Mouse (Mus musculus): ENCODE data around the gene Ankrd42. TPM values are rescaled to one million over a fixed set of nuclear protein-coding genes. Genes with fewer than 3 reads are reported as not detected.

Gene Ankrd42
- total RNA-seq (2012; rRNA removed) (0.38 and 0.68 TPM in 2 replicates), total RNA-seq (2014; rRNA removed) (0.22 and 0.26 TPM in 2 replicates), polyA plus RNA-seq (2012; ENCODE audit: insufficient read length, low read depth) (0.14 and 0.26 TPM in 2 replicates)

DNA sequence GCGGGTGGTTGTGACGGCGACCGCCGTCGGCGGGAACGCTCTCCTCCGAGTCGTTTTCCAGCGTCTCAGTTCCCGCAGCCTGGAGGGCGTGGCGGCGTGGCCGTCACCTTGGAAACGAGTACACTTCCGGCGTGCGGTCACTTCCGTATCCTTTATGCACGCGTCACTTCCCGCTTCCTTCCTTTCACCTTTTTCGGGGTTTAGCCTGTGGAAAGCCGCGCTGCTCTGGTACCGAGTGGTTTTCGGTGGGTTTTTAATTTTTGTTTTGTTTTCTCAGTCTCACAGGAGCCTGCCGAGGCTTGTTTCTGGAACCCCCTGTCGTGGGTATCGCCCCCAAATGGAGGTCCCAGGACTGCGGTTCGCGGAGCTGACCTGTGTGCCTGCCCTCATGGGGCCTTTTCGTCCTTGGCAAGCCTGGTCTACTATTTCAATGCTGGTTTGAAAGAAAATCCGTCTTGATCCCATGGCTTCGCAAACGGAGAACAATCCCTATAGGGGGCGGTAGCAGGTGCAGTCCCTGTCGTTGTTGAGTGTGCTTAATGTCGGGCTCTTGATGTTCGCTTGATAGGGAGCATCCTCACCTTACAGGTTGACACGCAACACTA, at the start of gene Ankrd42:
Gene Ankrd42, minus strand, starts transcription at position 122 of the 605 bp plus-strand sequence.
- dilution Hi-C loops (cut with MboI; ENCODE audit: extremely low pct_ligation_motif_present, extremely low pct_unique_long_range_greater_than_20kb, low sequenced_read_pairs) (no loop called here), in situ Hi-C loops (cut with MboI; ENCODE audit: low pct_ligation_motif_present, low pct_unique_long_range_greater_than_20kb, low sequenced_read_pairs) (loop anchor here (5.0 kb wide), 1 partner anchor 230 kb away; no protein-coding TSS in a partner anchor)
- peak within 1 kb of the TSS; percentile 76 for H3K9ac ChIP-seq (ENCODE audit: insufficient read depth, low read depth)
- peak within 1 kb of the TSS; percentile 68 to 97 (median 76) for H3K4me3 ChIP-seq (replicated peaks in 1 of 3; ENCODE audit: low read depth in 2 of 3, low read length in 2 of 3, poor library complexity in 1 of 3)
- peaks cover 33% of the 10 kb centered on the region for H3K27me3 ChIP-seq (replicated peaks)
- TF ChIP-seq MEF2A (IDR thresholded peaks at IDR 0.05; ENCODE audit: borderline replicate concordance, low read depth, low read length) (no peak), IRF4 (IDR thresholded peaks at IDR 0.05; ENCODE audit: low read depth, low read length) (0 out of 2 replicates have a peak, but pooled peaks have one; percentile 11), CTCF (conservative IDR thresholded peaks at IDR 0.05 in 1 of 2, IDR thresholded peaks at IDR 0.05 in 1 of 2; ENCODE audit: low read depth in 2 of 2, low read length in 2 of 2) (peak in 1 of 2 experiments; percentile 40; a peak in 2 of 4 replicates), ELF1 (IDR thresholded peaks at IDR 0.05; ENCODE audit: low read depth, low read length) (peak; percentile 92), MAX (IDR thresholded peaks at IDR 0.05; ENCODE audit: low read length) (no peak; the same call in none of the 2 replicates), RAD21 (IDR thresholded peaks at IDR 0.05; ENCODE audit: low read depth, low read length) (no peak), SMC3 (IDR thresholded peaks at IDR 0.05; ENCODE audit: low read depth, low read length) (no peak), ZKSCAN1 (IDR thresholded peaks at IDR 0.05; ENCODE audit: borderline replicate concordance, low read depth, low read length) (no peak), MAZ (IDR thresholded peaks at IDR 0.05; ENCODE audit: low read depth, low read length) (no peak), TCF12 (IDR thresholded peaks at IDR 0.05; ENCODE audit: low read depth, low read length) (0 out of 2 replicates have a peak, but pooled peaks have one; percentile 41), ZC3H11A (IDR thresholded peaks at IDR 0.05; ENCODE audit: low read depth, low read length) (no peak), USF1 (IDR thresholded peaks at IDR 0.05; ENCODE audit: low read depth, low read length) (no peak), ZNF384 (IDR thresholded peaks at IDR 0.05; ENCODE audit: low read depth, low read length) (no peak), NRF1 (IDR thresholded peaks at IDR 0.05; ENCODE audit: low read depth, low read length) (no peak), CHD1 (IDR thresholded peaks at IDR 0.05; ENCODE audit: low read depth, low read length) (no peak), JUN (IDR thresholded peaks at IDR 0.05; ENCODE audit: insufficient read depth, low read depth, low read length) (0 out of 2 replicates have a peak, but pooled peaks have one; percentile 48), NELFE (IDR thresholded peaks at IDR 0.05; ENCODE audit: low read depth, low read length) (peak; percentile 82), HCFC1 (IDR thresholded peaks at IDR 0.05; ENCODE audit: low read depth, low read length) (peak; percentile 88), TBP (conservative IDR thresholded peaks at IDR 0.05; ENCODE audit: low read depth, low read length) (0 out of 2 replicates have a peak, but pooled peaks have one; percentile 55), ZMIZ1 (IDR thresholded peaks at IDR 0.05; ENCODE audit: low read depth, low read length) (peak; percentile 30; the same call in 1 of the 2 replicates), EP300 (IDR thresholded peaks at IDR 0.05; ENCODE audit: low read length) (no peak), USF2 (conservative IDR thresholded peaks at IDR 0.05; ENCODE audit: low read depth, low read length) (no peak), POLR2AphosphoS2 (IDR thresholded peaks at IDR 0.05; ENCODE audit: low read depth, low read length) (peak; percentile 48; the same call in 1 of the 2 replicates), KAT2A (IDR thresholded peaks at IDR 0.05; ENCODE audit: insufficient replicate concordance, low read length) (peak; percentile 57; the same call in 1 of the 2 replicates), E2F4 (IDR thresholded peaks at IDR 0.05; ENCODE audit: insufficient replicate concordance, low read depth, low read length) (no peak), RCOR1 (conservative IDR thresholded peaks at IDR 0.05; ENCODE audit: low read depth, low read length) (0 out of 2 replicates have a peak, but pooled peaks have one; percentile 18), SIN3A (IDR thresholded peaks at IDR 0.05; ENCODE audit: low read length) (peak; percentile 100), ETS1 (conservative IDR thresholded peaks at IDR 0.05; ENCODE audit: low read depth, low read length) (no peak), POLR2A (IDR thresholded peaks at IDR 0.05; ENCODE audit: low read depth, low read length) (peak; percentile 89), BHLHE40 (IDR thresholded peaks at IDR 0.05; ENCODE audit: low read depth, low read length) (no peak), PAX5 (IDR thresholded peaks at IDR 0.05; ENCODE audit: low read length) (no peak), MXI1 (IDR thresholded peaks at IDR 0.05; ENCODE audit: low read depth, low read length) (peak; percentile 99), UBTF (IDR thresholded peaks at IDR 0.05; ENCODE audit: low read depth, low read length) (no peak), GABPA (IDR thresholded peaks at IDR 0.05; ENCODE audit: insufficient replicate concordance, low read depth, low read length) (no peak; the same call in 1 of the 2 replicates), JUND (conservative IDR thresholded peaks at IDR 0.05; ENCODE audit: low read depth, low read length) (no peak), MYC (IDR thresholded peaks at IDR 0.05; ENCODE audit: low read depth, low read length) (0 out of 2 replicates have a peak, but pooled peaks have one; percentile 27), MAFK (IDR thresholded peaks at IDR 0.05; ENCODE audit: insufficient replicate concordance, low read length) (no peak), CHD2 (IDR thresholded peaks at IDR 0.05; ENCODE audit: low read length) (no peak)
- H3K4me1 ChIP-seq (ENCODE audit: control insufficient read depth in 1 of 2, insufficient read depth in 2 of 2): peaks cover 5 to 22% of the 10 kb centered on the region in 2 experiments; a peak in 2 of 4 replicates
- H3K9me3 ChIP-seq (replicated peaks; ENCODE audit: low read length): no peaks in the 10 kb centered on the region
- DNase-seq (ENCODE audit: extremely low read depth): peak; percentile 90
- H3K79me2 ChIP-seq (replicated peaks; ENCODE audit: control insufficient read depth, extremely low read depth, insufficient read depth, poor library complexity, severe bottlenecking): peaks cover 14% of the 10 kb centered on the region
- H3K4me2 ChIP-seq (ENCODE audit: insufficient read depth, low read depth, poor library complexity, severe bottlenecking): peak within 1 kb of the TSS; percentile 99
- peaks cover 2 to 31% of the 10 kb centered on the region in 2 experiments for H3K36me3 ChIP-seq (replicated peaks in 1 of 2; ENCODE audit: control insufficient read depth in 1 of 2, insufficient read depth in 1 of 2, low read length in 1 of 2)
- H3K27ac ChIP-seq (ENCODE audit: insufficient read depth, low read depth): 0 out of 2 replicates have a peak within 1 kb of the TSS, but pooled peaks have one; percentile 18

Data from CH12.LX (cell line).